Mouse (Mus musculus) lung, embryonic 16.5 days (tissue): ENCODE measurements around the gene Olfr1228. TPM values are rescaled to one million over a fixed set of nuclear protein-coding genes. Genes with fewer than 3 reads are reported as not detected.

Experiments used
- ATAC-seq: fragments of 200-750 bp; cut with Nextera tagmentation; 2 replicates; pipeline ENCODE4 v1.8.0; 2017; ENCODE audit warnings: low read depth, mild to moderate bottlenecking, moderate library complexity
- H3K27ac ChIP-seq: fragments of 300-500 bp; sonication (generic); 2 replicates; pipeline ENCODE4 v1.5.1; 2014; ENCODE audit warnings: mild to moderate bottlenecking, control low read depth, low read length
- H3K27me3 ChIP-seq: fragments of 300-500 bp; sonication (generic); 2 replicates; pipeline ENCODE4 v1.6.1; 2014; ENCODE audit warnings: low read depth, low read length, mixed read lengths; ENCODE audit not compliant: control insufficient read depth, insufficient read depth
- H3K36me3 ChIP-seq: fragments of 300-500 bp; sonication (generic); 2 replicates; pipeline ENCODE4 v1.6.1; 2014; ENCODE audit warnings: low read length; ENCODE audit not compliant: control insufficient read depth, insufficient read depth
- H3K4me1 ChIP-seq: fragments of 300-500 bp; sonication (generic); replicated peaks from 2 replicates; pipeline ENCODE4 v1.6.1; 2014; ENCODE audit warnings: low read length, mixed read lengths; ENCODE audit not compliant: control insufficient read depth, insufficient read depth
- H3K4me2 ChIP-seq: fragments of 300-500 bp; sonication (generic); 2 replicates; pipeline ENCODE4 v1.6.1; 2014; ENCODE audit warnings: low read depth, low read length, control low read depth
- H3K4me3 ChIP-seq: fragments of 300-500 bp; sonication (generic); 2 replicates; pipeline ENCODE4 v1.5.1; 2014; ENCODE audit warnings: mild to moderate bottlenecking, low read length, control low read depth
- H3K9ac ChIP-seq: fragments of 300-500 bp; sonication (generic); 2 replicates; pipeline ENCODE4 v1.6.1; 2014; ENCODE audit warnings: low read length, control low read depth
- H3K9me3 ChIP-seq: fragments of 300-500 bp; sonication (generic); 2 replicates; pipeline ENCODE4 v1.6.1; 2016; ENCODE audit warnings: low read length; ENCODE audit not compliant: control insufficient read depth
- WGBS: fragments of 180-500 bp; shearing (Covaris S2); extraction: QIAGEN DNeasy Blood & Tissue Kit; methylation state at CpG from one replicate; pipeline ENCODE4 v1.1.7; 2014; 5-methylcytosine and 5-hydroxymethylcytosine counted together
- polyA plus RNA-seq: library from polyadenylated mRNA; unstranded; fragments of >200 nt; fragmentation: Nextera tagmentation; extraction: Ambion mirVana; gene quantifications from 2 replicates; pipeline ENCODE4 v1.2.1, GENCODE M21; 2015

Olfr1228 gene
- polyA plus RNA-seq = not detected in 2 replicates

DNA sequence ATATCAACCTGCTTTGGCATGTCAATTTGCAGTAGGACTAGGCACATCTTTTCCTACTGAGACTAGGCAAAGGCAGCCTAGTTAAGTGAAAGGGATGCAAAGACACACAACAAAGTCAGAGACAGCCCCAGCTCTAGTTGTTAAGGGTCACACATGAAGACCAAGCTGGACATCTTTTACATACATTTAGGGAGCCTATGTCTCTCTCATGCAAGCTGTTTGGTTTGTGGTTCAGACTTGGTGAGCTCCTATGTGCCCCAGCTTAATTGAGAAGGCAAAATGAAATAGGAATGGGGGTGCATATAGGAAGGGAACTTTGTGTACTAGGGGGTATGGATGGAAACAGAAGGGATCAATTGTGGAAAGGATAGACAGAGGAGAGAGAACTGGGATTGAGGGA lies at the start of gene Olfr1228:
TSS of gene Olfr1228 (minus strand) at position 101 of the 400 bp plus-strand sequence.
- H3K9me3 ChIP-seq = no peaks in the 10 kb centered on the region
- H3K4me3 ChIP-seq = no peak within 1 kb of the TSS
- no peak within 1 kb of the TSS for H3K27ac ChIP-seq
- H3K27me3 ChIP-seq = no peaks in the 10 kb centered on the region
- ATAC-seq = no peak
- H3K36me3 ChIP-seq = no peaks in the 10 kb centered on the region
- H3K4me1 ChIP-seq = no peaks in the 10 kb centered on the region
- no peak within 1 kb of the TSS for H3K9ac ChIP-seq
- H3K4me2 ChIP-seq = no peak within 1 kb of the TSS

DNA sequence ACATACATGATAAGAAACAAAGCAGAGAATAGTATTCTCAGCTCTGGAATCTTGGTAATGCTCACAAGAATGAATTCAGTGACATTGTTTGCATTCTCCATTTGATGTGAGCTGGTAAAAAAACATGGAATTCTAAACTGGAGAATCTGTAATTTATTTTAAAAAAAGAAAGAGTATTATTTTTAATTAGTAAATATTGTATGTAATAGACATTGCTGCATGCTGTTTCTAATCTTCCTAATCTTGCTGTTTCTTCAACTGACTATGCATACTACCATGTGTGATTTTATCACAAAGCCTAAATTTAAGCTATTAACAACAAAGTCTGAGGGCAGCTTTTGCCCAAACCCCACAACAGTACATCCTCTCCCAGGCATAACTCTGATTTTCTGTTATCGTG lies 43.3 kb upstream of the Olfr1228 start, which contains the start of gene Olfr1230:
TSS of gene Olfr1230 (minus strand) at position 101 of the 400 bp plus-strand sequence.
- Histone ChIP-seq H3K4me1 (no peaks in the 10 kb centered on the region), H3K27ac (no peak within 1 kb of the TSS), H3K9ac (no peak within 1 kb of the TSS), H3K27me3 (no peaks in the 10 kb centered on the region), H3K36me3 (no peaks in the 10 kb centered on the region), H3K9me3 (no peaks in the 10 kb centered on the region), H3K4me3 (no peak within 1 kb of the TSS), H3K4me2 (no peak within 1 kb of the TSS)
- WGBS = 93% methylated on average over 1 of the region's 1 CpGs
- ATAC-seq = no peak

DNA sequence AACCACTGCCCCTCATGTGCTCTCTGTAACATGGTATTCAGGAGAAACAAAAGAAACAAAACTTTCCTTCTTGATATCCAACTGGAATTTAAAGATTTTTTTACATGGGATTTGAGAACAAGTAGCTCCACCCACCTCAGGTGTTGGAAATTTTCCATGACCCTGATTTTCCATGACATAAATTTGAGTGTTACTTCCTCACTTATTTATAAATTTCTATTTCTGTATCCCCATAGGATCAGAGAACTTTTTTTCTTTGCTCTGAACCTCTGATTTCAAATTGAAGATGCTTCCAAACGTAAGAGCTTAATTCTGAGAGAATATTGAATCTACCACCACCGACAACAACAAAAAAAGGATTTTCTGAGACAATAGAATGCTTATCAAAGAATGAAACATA lies 34.1 kb upstream of the Olfr1228 start, which contains the start of gene Olfr1229:
TSS of gene Olfr1229 (minus strand) at position 101 of the 400 bp plus-strand sequence.
- ATAC-seq = no peak
- H3K4me1 ChIP-seq = no peaks in the 10 kb centered on the region
- H3K27me3 ChIP-seq = no peaks in the 10 kb centered on the region
- no peaks in the 10 kb centered on the region for H3K36me3 ChIP-seq
- H3K9ac ChIP-seq = no peak within 1 kb of the TSS
- H3K4me2 ChIP-seq = no peak within 1 kb of the TSS
- WGBS = 74% methylated on average over 2 of the region's 2 CpGs
- H3K9me3 ChIP-seq = no peaks in the 10 kb centered on the region
- H3K27ac ChIP-seq = no peak within 1 kb of the TSS
- no peak within 1 kb of the TSS for H3K4me3 ChIP-seq

DNA sequence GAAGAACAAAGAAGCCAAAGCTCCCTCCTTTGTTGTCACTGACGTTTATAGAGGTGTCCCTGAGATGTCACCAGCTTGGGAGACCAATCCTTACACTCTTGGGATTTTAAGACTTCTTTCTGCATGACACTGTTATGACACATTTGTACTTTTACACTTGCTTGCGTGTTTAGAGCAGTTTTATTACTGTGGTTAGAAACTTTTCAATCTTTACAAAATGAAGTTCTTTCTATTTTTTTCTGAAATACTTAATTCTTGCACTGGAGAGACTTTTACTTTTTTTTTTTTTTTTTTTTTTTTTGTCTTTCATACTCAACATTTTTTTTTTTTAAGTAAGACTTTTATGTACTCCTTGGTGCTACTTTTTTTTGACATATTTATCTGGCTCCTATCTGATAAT lies 53.9 kb downstream of the Olfr1228 start, which contains the start of gene Olfr1226:
TSS of gene Olfr1226 (minus strand) at position 101 of the 400 bp plus-strand sequence.
- no peak within 1 kb of the TSS for H3K4me2 ChIP-seq
- H3K27me3 ChIP-seq = no peaks in the 10 kb centered on the region
- H3K9ac ChIP-seq = no peak within 1 kb of the TSS
- 52% methylated on average over 2 of the region's 2 CpGs for WGBS
- no peak within 1 kb of the TSS for H3K27ac ChIP-seq
- H3K9me3 ChIP-seq = no peaks in the 10 kb centered on the region
- no peaks in the 10 kb centered on the region for H3K36me3 ChIP-seq
- no peak within 1 kb of the TSS for H3K4me3 ChIP-seq
- no peak for ATAC-seq
- no peaks in the 10 kb centered on the region for H3K4me1 ChIP-seq

Other genes with a start within 250 kb of the Olfr1228 start
- gene Olfr1215, start 247.1 kb downstream of the Olfr1228 start, polyA plus RNA-seq = not detected in 2 replicates
- gene Olfr1216, start 235.7 kb downstream of the Olfr1228 start, polyA plus RNA-seq = not detected in 2 replicates
- not detected in 2 replicates for gene Olfr1217, start 222.0 kb downstream of the Olfr1228 start, polyA plus RNA-seq
- gene Olfr1218, start 192.9 kb downstream of the Olfr1228 start, polyA plus RNA-seq = not detected in 2 replicates
- not detected in 2 replicates for gene Olfr1219, start 170.5 kb downstream of the Olfr1228 start, polyA plus RNA-seq
- not detected in 2 replicates for gene Olfr1220, start 147.2 kb downstream of the Olfr1228 start, polyA plus RNA-seq
- gene Olfr1221, start 136.8 kb downstream of the Olfr1228 start, polyA plus RNA-seq = not detected in 2 replicates
- not detected in 2 replicates for gene Olfr1222, start 121.0 kb downstream of the Olfr1228 start, polyA plus RNA-seq
- gene Olfr1223, start 102.5 kb downstream of the Olfr1228 start, polyA plus RNA-seq = not detected in 2 replicates
- not detected in 2 replicates for gene Olfr1224-ps1, start 90.0 kb downstream of the Olfr1228 start, polyA plus RNA-seq
- not detected in 2 replicates for gene Olfr1225, start 79.4 kb downstream of the Olfr1228 start, polyA plus RNA-seq
- not detected in 2 replicates for gene Olfr1226, start 54.0 kb downstream of the Olfr1228 start, polyA plus RNA-seq
- not detected in 2 replicates for gene Olfr1229, start 34.0 kb upstream of the Olfr1228 start, polyA plus RNA-seq
- gene Olfr1230, start 43.2 kb upstream of the Olfr1228 start, polyA plus RNA-seq = not detected in 2 replicates
- gene Olfr1231, start 53.0 kb upstream of the Olfr1228 start, polyA plus RNA-seq = not detected in 2 replicates
- gene Olfr1232, start 75.6 kb upstream of the Olfr1228 start, polyA plus RNA-seq = not detected in 2 replicates
- not detected in 2 replicates for gene Olfr1233, start 88.3 kb upstream of the Olfr1228 start, polyA plus RNA-seq
- not detected in 2 replicates for gene Olfr1234, start 110.8 kb upstream of the Olfr1228 start, polyA plus RNA-seq
- not detected in 2 replicates for gene Olfr1238, start 155.6 kb upstream of the Olfr1228 start, polyA plus RNA-seq
- not detected in 2 replicates for gene Olfr1239, start 166.3 kb upstream of the Olfr1228 start, polyA plus RNA-seq
- not detected in 2 replicates for gene Olfr1240, start 188.9 kb upstream of the Olfr1228 start, polyA plus RNA-seq
- gene Olfr1241, start 233.1 kb upstream of the Olfr1228 start, polyA plus RNA-seq = not detected in 2 replicates
- gene Olfr1242, start 244.3 kb upstream of the Olfr1228 start, polyA plus RNA-seq = not detected in 2 replicates